ENCODE assay signal across 8 mouse cellular contexts in the genomic region with DNA sequence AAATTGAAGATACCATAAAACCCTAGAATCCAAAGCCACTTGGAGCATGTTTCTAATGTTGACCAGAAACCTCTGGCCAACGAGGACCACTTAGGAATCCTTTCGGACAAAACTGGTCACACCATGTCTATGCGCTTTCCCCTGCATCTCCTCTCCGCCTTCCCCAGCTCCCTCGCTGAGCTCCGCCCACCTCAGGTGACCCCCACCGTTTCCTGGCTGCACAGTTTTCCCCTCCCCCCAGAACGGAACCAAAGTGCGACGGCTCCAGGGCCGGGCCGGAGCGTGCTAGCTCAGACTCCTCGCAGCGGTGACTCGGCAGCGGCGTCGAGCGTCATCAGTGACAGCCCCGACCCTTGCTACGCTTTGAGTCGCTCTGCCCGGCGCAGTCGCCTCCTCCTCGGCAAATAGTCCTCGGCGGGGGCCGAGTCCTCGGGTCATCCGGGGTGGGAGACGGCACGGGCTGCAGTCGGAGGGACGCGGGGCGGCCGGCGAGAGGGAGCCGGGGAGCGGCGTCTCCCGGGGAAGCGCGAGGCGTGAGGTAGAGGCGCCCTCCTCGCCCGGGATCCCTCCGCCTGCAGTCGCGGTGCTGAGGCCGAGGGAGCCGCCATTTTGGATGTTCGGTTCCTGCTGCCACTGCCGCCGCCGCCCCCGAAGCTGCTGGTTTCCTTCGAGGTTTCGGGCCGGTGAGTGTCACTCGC. TPM values are rescaled to one million over a fixed set of nuclear protein-coding genes. Genes with fewer than 3 reads are reported as not detected.
A peak's percentile ranks its signal among the peaks of the same experiment; 100 is the strongest.
DNase-seq lines count a peak whose midpoint lies in the region; ATAC-seq and TF ChIP-seq lines count a peak whose summit lies in the region.

A gene (plus strand): TSS at position 275 of the 698 bp plus-strand sequence.

- DNase-seq in 3T3-L1 (ENCODE audit: low read depth, low spot score) = peak; percentile 97
- peak; percentile 92 to 95 for DNase-seq in adrenal gland, postnatal 4 days (ENCODE audit: low spot score in 2 of 2)
- DNase-seq in embryonic facial prominence, embryonic 14.5 days (ENCODE audit: low spot score) = peak; percentile 99
- DNase-seq in heart, adult 2 months = peak; percentile 94 to 97
- peak; percentile 95 to 96 for DNase-seq in kidney, adult 8-10 months
- DNase-seq in spleen, postnatal 10 days (ENCODE audit: low spot score in 2 of 2) = peak; percentile 94 to 95

- ATAC-seq in embryonic facial prominence, embryonic 14.5 days (ENCODE audit: low read depth) = peak; percentile 100
- ATAC-seq in limb, embryonic 13.5 days (ENCODE audit: low FRiP score, low read depth) = peak; percentile 99
- peak; percentile 98 for ATAC-seq in midbrain, embryonic 16.5 days

- 0 out of 2 replicates have a peak, but pooled peaks cover under 1% of the 10 kb centered on the region for H3K27me3 ChIP-seq in embryonic facial prominence, embryonic 14.5 days (replicated peaks; ENCODE audit: control insufficient read depth, insufficient read depth, low read length)
- no peaks in the 10 kb centered on the region for H3K27me3 ChIP-seq in heart, adult 2 months (ENCODE audit: control insufficient read depth, insufficient read depth, low read length)
- peaks cover 8% of the 10 kb centered on the region for H3K27me3 ChIP-seq in limb, embryonic 13.5 days
- peaks cover 5% of the 10 kb centered on the region; the same call in 1 of the 2 replicates for H3K27me3 ChIP-seq in midbrain, embryonic 16.5 days (ENCODE audit: control insufficient read depth, insufficient read depth, low read depth, low read length)

- H3K36me3 ChIP-seq in embryonic facial prominence, embryonic 14.5 days (ENCODE audit: control insufficient read depth, insufficient read depth, low read length) = no peaks in the 10 kb centered on the region
- peaks cover 11% of the 10 kb centered on the region; the same call in 1 of the 2 replicates for H3K36me3 ChIP-seq in heart, adult 2 months (ENCODE audit: control insufficient read depth, insufficient read depth, low read length)
- no peaks in the 10 kb centered on the region for H3K36me3 ChIP-seq in limb, embryonic 13.5 days
- H3K36me3 ChIP-seq in midbrain, embryonic 16.5 days (ENCODE audit: control insufficient read depth, insufficient read depth, low read length) = no peaks in the 10 kb centered on the region

- peak; percentile 62 for TF ChIP-seq POLR2A in heart, adult 2 months (IDR thresholded peaks at IDR 0.05; ENCODE audit: insufficient read depth, low read depth, low read length)

- H3K9me3 ChIP-seq in embryonic facial prominence, embryonic 14.5 days (ENCODE audit: control insufficient read depth, low read length) = no peaks in the 10 kb centered on the region
- no peaks in the 10 kb centered on the region for H3K9me3 ChIP-seq in limb, embryonic 13.5 days
- no peaks in the 10 kb centered on the region for H3K9me3 ChIP-seq in midbrain, embryonic 16.5 days (replicated peaks; ENCODE audit: control insufficient read depth, low read length, poor library complexity, severe bottlenecking)

- peaks cover 10% of the 10 kb centered on the region for H3K4me1 ChIP-seq in embryonic facial prominence, embryonic 14.5 days (ENCODE audit: control insufficient read depth, insufficient read depth, low read length)
- peaks cover 6% of the 10 kb centered on the region for H3K4me1 ChIP-seq in heart, adult 2 months (ENCODE audit: control insufficient read depth, insufficient read depth, low read length)
- H3K4me1 ChIP-seq in limb, embryonic 13.5 days = peaks cover 18% of the 10 kb centered on the region
- peaks cover 20% of the 10 kb centered on the region for H3K4me1 ChIP-seq in midbrain, embryonic 16.5 days (ENCODE audit: control insufficient read depth, insufficient read depth, low read length)

- TF ChIP-seq CTCF in heart, adult 2 months (IDR thresholded peaks at IDR 0.05) = no peak

- TF ChIP-seq EP300 in heart, adult 2 months (IDR thresholded peaks at IDR 0.05; ENCODE audit: insufficient read depth, low read depth, low read length) = peak; percentile 72

- H3K4me3 ChIP-seq in embryonic facial prominence, embryonic 14.5 days (ENCODE audit: low read depth, low read length) = peak within 1 kb of the TSS; percentile 98
- H3K4me3 ChIP-seq in heart, adult 2 months = peak within 1 kb of the TSS; percentile 90
- peak within 1 kb of the TSS; percentile 98 for H3K4me3 ChIP-seq in limb, embryonic 13.5 days
- H3K4me3 ChIP-seq in midbrain, embryonic 16.5 days (ENCODE audit: low read depth, low read length) = peak within 1 kb of the TSS; percentile 90

- intact Hi-C loops in heart, adult 2 months (cut with DNase I) = loop anchor here (1.0 to 5.0 kb wide), 3 partner anchors 85 to 211 kb away; a partner anchor contains a TSS

- peak within 1 kb of the TSS; percentile 89 for H3K4me2 ChIP-seq in embryonic facial prominence, embryonic 14.5 days (ENCODE audit: low read depth, low read length)
- H3K4me2 ChIP-seq in limb, embryonic 13.5 days (replicated peaks) = peak within 1 kb of the TSS; percentile 95
- H3K4me2 ChIP-seq in midbrain, embryonic 16.5 days (ENCODE audit: low read length) = peak within 1 kb of the TSS; percentile 98

- H3K9ac ChIP-seq in embryonic facial prominence, embryonic 14.5 days (ENCODE audit: low read depth, low read length) = peak within 1 kb of the TSS; percentile 97
- peak within 1 kb of the TSS; percentile 97 for H3K9ac ChIP-seq in heart, adult 2 months (ENCODE audit: low read depth, low read length)
- H3K9ac ChIP-seq in limb, embryonic 13.5 days = peak within 1 kb of the TSS; percentile 95
- peak within 1 kb of the TSS; percentile 91 for H3K9ac ChIP-seq in midbrain, embryonic 16.5 days (ENCODE audit: low read depth, low read length)

- peaks cover 2% of the 10 kb centered on the region for H3K79me2 ChIP-seq in heart, adult 2 months (replicated peaks; ENCODE audit: control insufficient read depth, insufficient read depth, low read length)

- H3K27ac ChIP-seq in embryonic facial prominence, embryonic 14.5 days (replicated peaks; ENCODE audit: low read depth, low read length) = peak within 1 kb of the TSS; percentile 98
- peak within 1 kb of the TSS; percentile 99 for H3K27ac ChIP-seq in heart, adult 2 months
- peak within 1 kb of the TSS; percentile 97 for H3K27ac ChIP-seq in limb, embryonic 13.5 days
- peak within 1 kb of the TSS; percentile 98 for H3K27ac ChIP-seq in midbrain, embryonic 16.5 days (ENCODE audit: low read length)

- under 1% methylated on average over 21 of the region's 64 CpGs for WGBS in embryonic facial prominence, embryonic 14.5 days
- WGBS in heart, adult 2 months = under 1% methylated on average over 63 of the region's 64 CpGs
- WGBS in limb, embryonic 13.5 days = under 1% methylated on average over 64 of the region's 64 CpGs
- WGBS in midbrain, embryonic 16.5 days = under 1% methylated on average over 55 of the region's 64 CpGs

RNA-seq across cellular contexts. Expression of the gene that starts here (rescaled TPM):
- total RNA-seq in adrenal gland, postnatal 4 days (2021) = 10 to 100 TPM; 88.5 to 90.0 TPM
- 34.0 and 38.4 TPM in 2 replicates for polyA plus RNA-seq in embryonic facial prominence, embryonic 14.5 days (2014; fragmentation: Nextera tagmentation; extraction: Ambion mirVana)
- 10 to 100 TPM; 38.3 to 39.0 TPM for total RNA-seq in heart, adult 2 months (2021)
- polyA plus RNA-seq in heart, adult 2 months (2012; rRNA removed) = 20.4 and 39.3 TPM in 2 replicates
- polyA plus RNA-seq in limb, embryonic 13.5 days (2015; fragmentation: Nextera tagmentation; extraction: Ambion mirVana) = 37.4 and 43.0 TPM in 2 replicates
- polyA plus RNA-seq in midbrain, embryonic 16.5 days (2015; fragmentation: Nextera tagmentation; extraction: Ambion mirVana) = 53.0 and 55.4 TPM in 2 replicates

Comparison
In these comparisons a context has a peak if more than half of its experiments do, and no peak if none do; other contexts are left out.
1. Peak in every context shown above with its lines: DNase-seq, ATAC-seq, H3K4me3 ChIP-seq and H3K27ac ChIP-seq.